Mouse (Mus musculus) kidney, postnatal 4 days (tissue): Measurements from ENCODE around the gene Nfia.
A peak's percentile ranks its signal among the peaks of the same experiment; 100 is the strongest.

Source experiments
- DNase-seq, 2 experiments: peaks; one replicate each; pipeline ENCODE4 v3.0.0; 2021; ENCODE audit warnings: mixed read lengths in 2 of 2

Nfia gene

DNA sequence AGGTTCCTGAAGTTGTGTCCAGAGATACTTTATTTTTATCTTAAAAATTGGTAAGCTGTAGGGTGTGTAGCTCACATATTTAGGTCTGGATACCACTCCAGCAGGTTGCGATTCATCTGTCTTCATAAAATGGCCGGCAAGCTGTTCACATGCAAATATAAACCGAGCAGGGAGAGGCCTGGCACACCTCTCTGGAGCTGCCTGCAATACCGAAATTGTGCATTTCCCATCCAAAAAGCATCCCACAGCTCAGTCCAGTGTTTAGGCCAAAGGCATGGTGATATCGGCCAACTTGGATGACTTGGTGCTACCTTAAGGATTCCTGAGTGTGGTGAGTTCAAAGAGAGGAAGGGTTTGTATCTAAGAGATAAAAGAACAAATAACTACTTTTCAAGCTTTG, 185.6 kb downstream of the Nfia start:
- DNase-seq, result no peak

DNA sequence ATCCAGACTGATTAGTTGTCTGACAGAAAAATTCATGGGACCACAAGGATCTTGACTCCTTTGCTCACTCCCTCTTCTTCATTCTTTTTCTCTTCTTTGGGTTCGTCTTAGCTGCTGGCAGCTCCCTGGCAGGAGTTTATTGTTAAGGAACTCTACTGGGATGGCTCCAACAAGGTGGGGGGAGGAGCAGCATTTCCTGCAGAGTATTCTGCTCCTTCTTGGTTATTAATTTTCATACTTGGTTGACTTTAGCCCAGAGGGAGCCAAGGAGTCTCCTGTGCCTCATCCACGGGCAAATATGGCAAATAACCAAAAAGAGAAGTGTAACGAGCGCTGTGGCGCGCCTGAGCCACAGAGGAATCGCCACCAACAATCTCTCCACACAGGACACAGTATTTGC, 190.3 kb downstream of the Nfia start:
- DNase-seq, result no peak

DNA sequence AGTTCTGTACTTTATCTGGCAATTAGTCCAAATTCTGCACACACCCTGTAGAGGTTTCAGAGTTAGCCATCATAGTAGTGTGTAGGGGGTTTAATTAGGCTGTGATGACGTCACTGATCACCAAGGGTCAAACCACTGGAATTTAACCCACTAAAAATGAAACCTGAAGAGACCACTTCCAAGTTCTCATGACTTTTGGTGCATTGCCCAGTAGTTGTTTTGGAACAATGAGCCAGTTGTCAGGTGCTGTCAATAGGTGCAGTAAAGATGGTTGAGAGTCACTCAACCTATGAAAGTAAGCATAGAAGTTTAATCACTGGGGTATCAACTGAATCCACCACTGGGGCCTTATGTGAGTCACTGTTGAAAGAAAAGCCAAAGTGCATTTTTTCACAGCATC, 191.4 kb downstream of the Nfia start:
- no peak for DNase-seq

DNA sequence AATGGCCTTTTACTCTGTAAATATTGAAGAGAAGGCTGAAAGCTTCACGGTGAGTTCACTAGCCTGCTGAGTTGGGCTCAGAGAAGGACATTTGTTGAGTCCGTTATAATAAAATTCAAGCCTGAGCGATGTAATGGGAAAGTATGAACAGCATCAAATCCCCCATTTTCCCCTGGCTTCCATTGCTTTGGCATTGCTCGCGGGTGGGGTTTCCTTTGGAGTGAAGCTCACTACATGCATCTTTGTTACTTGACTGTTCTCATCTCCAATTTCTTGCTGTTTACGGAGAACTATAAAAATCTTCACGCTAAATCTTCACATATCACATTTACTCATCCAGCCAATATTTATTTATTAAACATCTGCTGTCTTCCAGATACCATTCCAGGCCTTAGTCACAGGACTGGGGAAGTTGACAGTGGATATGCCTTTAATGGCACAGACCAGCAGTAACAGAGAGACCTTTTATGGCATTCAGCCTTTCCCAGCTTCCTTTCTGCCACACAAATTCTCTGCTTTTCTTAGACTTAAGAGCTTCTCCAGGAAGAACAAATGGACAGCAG, 196.3 kb downstream of the Nfia start:
- no peak for DNase-seq

DNA sequence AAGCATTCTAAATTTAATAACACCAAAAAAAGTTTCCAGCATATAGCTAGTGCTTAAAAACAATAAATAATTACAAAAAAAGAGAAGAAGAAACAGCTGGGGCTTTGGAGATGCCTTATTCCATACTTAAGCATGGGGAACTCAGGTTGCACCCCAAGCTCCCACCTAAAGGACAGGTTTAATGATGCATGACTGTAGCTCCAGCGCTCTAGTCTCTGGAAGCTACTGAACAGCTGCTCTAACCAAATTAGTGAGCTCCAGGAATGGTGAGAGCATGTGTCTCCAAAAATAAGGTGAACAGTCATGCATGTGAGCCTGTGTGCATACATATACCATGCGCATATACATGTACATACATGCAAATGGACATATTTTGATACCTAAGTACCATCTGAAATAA, 200.5 kb downstream of the Nfia start:
- no peak for DNase-seq

DNA sequence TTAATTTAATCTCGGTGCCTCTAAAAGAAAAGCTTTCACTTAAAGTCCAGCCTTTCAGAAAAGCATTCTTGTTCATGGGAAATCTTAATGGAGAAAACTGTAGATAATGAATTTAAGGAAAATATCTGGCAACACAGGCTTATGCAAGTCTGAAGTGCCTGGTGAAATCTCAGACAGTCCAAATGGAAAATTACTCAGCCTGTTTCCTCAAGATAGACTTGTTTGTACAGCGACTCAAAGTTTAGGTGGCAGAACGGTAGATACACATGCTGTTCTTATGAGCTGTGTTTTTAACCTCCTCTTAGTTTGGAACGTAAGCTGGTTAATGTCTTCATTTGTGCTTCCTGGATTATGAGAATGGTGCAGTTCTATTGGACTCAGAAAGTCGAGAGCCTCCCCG, 201.5 kb downstream of the Nfia start:
- no peak for DNase-seq

DNA sequence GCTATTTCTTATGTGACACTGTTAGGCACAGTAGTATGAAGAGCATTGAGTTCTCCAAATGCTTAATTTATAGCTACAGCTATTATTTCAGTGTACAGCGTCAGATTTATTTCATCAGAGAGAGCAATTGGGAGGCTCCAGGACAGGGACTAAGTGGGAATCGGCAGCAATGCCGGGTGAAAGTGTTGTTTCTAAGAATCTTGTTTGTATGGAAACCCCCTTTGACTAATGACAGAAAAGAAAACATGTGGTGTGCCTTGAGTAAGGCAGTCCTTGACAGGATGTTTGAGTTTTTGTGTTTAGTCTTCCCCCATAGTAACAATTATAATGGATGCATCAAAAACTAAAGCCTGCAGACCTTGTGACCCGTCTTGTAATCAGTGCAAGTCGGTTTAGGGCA, 204.4 kb downstream of the Nfia start:
- no peak for DNase-seq

DNA sequence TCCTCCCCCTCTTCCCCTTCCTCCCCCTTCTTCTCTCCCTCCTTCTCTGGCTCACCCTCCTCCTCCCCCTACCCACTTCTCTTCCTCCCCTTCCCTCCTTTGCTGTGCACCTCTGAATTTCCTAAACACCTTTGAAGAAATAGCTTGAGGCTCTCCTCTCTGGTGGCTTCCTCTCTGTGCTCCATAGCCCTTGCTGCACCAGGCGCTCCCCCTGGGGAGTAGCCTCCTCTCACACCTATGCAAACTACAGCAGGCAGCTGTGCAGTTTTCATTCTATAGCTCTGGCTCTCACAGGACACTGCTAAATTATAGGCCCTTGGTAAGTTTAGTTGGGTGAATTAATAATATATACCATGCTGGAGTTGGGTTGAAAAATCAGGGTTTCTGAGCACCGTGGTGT, 211.8 kb downstream of the Nfia start:
- no peak for DNase-seq

DNA sequence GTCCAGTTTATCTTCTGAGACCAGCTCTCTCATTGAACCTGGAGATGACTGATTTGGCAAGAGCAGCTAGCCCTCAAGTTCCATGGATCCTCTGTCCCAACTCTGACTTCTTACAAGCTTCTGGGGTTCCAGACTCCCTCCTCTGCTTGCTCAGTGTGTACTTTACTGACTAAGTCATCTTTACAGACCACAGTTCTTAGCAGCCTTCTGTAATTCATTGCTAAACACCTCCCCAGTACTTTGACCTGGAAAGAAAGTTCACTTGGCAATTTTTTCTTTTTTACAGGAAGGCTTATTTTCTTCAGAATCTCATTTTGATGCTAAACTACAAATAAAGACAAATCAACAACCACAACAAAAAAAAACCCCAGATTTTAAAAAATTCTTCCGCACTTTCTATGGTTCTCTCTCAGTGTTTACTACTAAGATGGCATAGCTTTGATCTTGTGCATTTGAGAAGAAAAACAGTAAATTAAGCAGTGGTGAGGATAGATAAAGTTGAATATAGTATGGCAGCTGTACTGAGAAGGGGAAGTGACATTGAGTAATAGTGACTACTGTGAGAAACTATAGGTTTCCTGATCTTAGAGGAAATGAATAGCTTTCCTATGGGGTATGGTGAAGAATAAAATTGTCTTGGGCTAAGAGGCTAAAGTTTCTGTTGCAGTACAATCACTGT, 213.7 kb downstream of the Nfia start:
- DNase-seq, result no peak

DNA sequence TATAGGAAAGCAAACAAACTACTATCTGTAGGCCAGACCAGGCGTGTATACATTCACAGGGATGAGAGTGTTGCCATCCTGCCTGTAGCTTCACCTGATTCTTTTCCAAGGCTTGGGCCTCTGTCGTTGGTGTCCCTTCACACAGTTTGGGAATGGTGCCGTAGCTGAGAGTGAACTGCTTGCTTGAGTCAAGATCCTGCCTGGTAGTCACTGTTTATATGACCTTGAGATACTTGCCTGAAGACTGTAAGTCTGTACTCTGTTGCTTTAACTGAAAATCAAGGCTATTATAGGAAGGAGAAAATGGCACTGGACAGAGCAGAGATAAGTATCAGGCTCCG, 214.2 kb downstream of the Nfia start:
- no peak for DNase-seq

DNA sequence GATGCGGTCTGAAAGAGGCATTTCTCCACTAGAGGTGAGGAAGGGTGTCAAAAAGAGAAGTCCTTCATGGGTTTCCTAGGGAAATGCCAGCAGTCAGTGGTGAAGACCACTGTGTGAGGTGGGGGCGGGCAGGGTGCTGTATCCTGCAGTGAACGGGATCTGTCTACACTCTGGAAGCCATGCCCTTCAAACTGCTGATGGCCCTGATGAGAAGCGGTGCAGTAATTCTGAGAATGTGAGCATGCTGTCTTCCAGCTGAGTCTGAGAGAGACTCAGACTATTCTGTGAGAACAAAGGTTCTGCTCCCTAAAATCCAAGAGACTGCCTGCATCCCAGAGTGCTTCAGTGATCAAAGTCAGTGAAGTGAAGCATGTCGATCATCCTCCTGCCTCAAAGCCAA, 216.2 kb downstream of the Nfia start:
- DNase-seq, result no peak

DNA sequence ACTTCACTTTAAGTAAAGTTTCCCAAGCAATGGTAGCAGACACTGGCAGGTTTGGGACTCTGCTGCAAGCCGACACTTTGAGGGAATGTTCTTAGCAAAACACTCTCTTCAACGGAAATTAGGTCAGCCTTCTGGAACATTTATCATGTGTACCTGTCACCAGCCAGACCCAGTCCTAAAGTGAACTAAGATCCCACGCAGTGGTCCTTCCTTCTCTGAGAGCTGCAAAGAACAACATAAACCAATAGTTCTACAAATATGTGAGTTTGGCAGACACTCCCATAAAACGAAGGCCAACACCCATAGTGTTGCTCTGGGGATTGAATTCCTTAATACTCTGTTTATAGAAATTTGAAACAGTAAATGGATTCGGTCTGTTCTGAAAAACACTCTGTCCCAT, 217.9 kb downstream of the Nfia start:
- DNase-seq, result peak in 1 of 2 experiments; percentile 17

DNA sequence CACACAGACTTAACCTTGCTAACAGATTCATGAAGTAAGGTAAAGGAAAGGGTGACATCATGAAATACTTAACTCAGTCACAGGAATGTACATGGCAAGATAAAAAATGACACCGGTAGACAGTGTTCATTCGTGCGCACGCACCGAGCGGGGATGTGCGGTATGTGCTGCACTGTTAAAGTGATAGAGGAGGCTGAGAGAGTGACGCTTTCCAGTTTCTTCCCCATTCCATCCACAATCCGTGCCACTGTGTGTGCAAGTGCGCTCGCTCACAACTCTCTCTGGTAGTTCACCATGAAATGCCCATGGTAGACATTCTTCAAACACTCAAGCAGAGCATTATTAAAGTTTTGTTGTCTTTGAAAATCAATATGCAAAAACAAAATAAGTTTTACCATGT, 218.9 kb downstream of the Nfia start:
- DNase-seq, result no peak

DNA sequence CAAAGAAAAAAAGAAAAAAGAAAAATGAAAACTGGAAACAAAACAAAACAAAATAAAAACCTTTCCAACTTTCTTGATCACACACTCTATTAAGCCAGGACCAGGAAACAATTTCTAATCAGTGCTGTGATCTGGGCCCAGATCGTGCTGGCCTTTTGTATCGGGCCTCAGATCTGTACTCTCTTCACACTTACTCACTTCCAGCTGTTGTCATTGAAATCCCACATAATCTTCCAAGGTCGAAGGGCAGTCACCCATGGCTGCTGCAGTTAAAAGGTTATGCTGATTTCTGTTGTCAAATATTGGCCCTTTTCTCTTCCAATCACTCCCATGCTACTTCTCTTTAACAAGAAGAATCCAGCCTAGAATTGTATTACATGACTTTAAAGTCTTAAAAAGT, 219.3 kb downstream of the Nfia start:
- DNase-seq, result no peak

DNA sequence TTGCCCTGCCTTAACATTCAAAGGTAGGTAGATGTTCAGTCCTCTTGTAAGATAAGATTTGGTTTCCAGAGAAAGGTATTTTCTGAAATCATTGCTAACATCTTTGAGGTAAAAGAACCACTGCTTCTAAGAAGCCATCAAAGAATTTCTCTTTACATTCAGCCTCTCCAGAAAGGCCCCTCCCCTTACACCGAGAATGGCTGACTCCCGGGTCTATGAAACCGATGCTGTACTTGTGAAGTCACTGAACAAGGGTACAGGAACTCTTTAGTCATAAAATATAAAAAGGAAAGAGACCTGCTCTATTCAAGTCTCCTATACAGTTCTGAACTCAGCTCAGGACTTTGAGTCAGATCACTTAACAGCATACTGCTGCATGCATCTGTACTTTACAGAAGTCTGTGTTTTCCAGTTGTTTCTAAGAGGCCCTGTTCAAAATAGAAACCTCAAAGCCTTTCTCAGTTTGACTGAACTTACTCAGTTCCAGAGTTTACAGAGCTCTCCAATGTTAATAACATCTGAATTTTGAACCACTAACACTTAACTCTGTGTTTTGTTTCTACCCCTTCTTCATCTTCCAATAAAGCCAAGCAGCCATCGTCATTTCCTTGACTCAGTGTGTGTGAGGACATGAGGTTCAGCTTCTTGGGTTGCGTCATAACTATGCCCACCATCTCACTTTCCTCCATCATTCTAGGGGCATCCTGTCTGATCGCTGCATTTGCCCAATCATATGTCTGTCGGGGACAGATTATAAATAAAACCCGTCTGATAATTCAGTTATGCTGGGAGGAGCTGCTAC, 223.6 kb downstream of the Nfia start:
- DNase-seq, result no peak

DNA sequence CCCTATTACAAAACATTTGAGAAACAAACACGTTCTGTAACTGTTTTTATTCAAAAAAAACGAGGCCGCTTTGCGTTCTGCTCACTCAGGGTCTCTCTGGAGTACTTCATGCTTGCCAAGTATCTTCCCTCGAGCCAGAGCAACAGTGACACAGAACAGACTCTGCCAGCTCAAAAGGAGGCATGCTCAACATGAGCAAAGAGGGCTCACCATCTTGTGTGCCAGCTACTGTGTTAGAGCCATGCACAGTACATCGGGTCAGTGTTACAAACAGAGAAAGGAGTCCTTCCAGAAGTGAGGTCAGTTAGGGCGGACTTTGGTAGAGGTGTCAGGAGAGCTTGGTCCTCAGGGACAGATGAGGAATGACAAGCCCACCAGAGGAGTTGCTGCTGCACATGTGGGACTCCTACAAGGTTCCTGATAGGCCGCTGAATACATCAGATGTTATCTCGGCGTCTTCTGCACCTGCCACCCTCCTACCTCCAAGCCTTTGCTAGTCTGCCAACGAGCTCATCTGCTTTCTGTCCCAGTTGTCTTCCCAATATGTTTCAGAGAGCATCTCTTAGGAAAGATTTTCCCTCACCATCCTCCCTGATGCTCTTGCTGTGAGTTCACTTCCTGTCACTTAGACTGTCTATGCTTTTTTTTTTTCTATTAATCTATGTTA, 224.8 kb downstream of the Nfia start:
- no peak for DNase-seq

DNA sequence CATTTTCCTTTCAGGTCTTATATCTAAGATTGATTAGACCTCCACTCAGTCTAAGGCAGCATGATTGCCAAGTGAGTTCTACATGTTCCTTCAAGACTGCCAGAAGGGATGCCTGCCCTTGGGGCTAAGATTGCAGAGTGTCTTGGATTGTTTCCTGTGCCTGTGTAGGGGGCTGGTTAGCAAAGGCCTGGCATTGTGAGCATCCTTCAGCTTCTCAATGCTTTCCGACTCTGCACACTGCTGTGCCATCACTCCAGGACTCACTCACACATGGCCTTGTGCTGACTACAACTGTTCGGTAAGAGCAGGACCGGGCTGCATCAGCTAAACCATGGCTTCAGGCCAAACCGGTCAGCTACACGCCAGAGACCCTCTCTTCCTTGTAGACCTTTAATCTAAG, 229.7 kb downstream of the Nfia start:
- DNase-seq, result no peak

DNA sequence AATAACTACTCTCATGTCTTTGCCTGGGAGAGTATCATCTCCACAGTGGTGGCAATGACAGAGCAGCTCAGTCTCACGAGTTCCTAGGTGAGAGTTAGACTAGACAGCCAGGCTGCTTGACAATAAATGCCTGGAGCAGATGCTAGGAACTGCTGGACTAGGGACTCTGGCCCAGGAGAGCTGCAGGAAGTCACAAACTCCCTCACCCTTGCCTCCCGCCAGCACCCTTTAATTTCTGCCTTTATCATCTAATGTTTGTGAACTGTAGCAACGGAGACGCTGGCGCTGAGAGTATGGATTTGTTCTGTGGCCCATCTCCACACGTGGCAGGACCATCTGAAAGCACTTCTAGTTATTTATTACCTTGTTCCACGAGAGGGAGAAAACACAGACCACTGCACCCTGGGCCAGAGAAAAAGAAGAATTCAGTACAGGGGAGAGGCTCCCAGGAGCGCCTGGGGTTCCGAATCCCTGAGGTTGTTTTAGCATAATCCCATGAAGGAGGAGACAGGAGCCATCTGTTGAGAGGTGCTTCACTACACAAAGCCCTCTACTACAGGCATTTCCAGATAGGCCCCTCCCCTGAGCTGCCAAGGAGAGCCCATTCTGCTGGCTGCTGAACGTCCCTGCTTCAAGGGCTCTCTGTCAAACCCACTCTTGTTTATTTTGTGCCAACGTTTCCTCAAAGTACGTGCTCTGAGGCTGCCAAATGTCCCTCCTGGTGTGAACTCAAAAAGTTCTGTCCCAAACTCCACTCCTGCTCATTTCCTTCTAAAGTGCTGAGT, 231.0 kb downstream of the Nfia start:
- peak; percentile 17 to 54 for DNase-seq

DNA sequence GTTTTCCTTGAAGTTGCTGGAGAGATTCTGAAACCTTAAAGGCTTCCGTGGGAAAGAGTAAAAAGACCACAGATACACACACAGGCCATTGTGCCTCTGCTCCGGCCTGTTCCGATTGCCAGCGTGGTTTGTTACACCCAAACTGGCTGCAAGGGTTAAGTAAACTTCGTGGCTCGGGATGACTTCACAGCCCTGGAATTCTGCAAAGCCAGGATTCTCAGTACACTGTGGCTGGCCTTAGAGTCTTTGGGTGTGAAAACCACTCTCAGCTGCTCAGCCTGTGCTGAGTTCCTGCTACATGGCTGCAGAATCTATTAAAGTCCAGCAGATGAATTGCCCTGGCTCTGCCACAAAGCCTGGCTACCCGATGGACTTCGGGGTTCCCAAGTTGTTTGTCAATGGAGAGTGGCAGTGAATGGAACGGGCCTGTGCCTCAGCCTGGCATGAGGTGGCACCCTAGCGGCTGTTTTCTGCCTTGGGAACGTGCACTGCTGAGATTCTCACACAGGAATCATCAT, 231.6 kb downstream of the Nfia start:
- peak; percentile 64 to 77 for DNase-seq

DNA sequence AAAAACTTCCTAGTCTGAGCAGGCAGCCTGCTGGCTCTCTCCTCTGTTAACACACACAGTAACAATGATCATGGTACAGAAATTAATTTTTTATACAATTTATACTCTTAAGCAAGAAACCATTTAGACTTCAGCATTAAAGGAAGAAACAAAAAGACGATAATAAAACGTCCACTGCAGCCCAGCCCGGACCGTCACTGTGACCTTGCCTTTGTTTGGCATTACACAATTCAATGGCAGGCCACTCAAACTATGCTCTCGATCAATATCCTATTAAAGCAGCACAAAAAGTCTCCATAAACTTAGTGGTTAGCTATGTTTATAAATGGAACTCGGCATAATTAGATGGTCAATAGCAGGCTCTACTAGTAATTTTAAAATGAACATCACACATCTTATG, 232.5 kb downstream of the Nfia start:
- DNase-seq, result no peak

DNA sequence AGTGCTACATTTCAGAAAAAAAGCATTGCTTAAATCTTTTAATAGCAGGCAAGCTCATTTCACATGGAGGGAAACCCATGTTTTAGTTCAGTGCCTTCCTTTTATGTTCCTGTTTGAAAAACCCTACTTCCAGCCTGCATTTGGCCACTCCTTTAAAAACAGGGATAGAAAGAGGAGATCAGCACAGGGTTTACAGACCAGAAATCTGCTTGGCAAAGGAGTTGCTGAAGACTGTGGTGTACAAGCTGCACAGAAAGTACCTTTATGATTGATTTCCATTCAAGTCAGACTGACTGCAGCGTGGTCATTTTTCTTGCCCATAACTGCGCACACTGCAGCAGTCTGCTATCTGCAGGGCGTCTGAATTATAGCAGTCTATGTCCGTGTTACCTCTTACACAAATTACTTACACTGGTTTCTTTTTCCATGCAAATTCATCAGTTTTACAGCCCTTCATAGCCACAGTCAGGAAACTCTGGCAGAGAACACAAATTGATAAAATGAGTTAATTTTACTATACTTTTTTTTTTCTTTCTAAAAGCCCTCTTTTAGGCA, 236.4 kb downstream of the Nfia start:
- peak in 1 of 2 experiments; percentile 14 for DNase-seq

DNA sequence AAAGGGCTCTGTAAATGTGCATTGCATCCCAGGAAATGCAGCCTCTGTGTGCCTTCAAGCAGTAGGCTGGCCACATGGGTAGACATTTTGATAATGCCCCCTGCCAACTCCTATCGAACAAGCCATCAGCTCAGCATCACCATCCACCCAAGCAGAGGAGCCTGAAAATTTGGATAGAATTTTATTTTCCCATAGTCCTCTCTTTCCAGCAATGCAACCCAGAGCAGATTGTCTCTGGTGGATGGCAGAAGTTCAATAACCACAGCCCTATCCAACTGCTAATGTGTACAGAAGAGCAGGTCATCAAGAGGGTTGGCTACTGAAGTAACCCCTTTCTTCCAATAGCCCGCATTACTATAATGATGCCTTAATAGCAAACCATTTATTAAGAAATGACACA, 237.4 kb downstream of the Nfia start:
- no peak for DNase-seq

DNA sequence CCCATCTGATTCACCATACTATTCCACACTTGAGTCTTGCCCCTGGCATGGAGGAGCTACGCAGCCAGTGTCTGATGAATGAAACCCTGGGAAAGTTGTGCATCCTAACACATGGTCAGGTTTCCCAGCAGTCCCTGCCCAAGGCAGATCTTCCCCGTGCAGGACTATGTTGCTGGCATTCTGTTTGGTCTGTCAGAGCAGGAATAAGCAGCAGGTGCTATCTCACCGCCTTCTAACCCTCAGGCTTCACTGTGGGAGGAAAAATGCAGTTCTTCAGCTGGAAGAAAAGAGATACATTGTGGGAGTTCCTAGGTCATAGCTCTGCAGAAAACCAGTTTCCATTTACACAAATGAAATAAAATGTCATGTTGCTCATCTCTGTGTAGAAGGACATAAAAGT, 247.3 kb downstream of the Nfia start:
- DNase-seq, result no peak
